Mouse (Mus musculus): Measurements from ENCODE around the gene Igfbp2. TPM values are rescaled to one million over a fixed set of nuclear protein-coding genes. Genes with fewer than 3 reads are reported as not detected.

The Igfbp2 gene
- polyA plus RNA-seq, 1 experiment from 2014 or later = 226 TPM

DNA sequence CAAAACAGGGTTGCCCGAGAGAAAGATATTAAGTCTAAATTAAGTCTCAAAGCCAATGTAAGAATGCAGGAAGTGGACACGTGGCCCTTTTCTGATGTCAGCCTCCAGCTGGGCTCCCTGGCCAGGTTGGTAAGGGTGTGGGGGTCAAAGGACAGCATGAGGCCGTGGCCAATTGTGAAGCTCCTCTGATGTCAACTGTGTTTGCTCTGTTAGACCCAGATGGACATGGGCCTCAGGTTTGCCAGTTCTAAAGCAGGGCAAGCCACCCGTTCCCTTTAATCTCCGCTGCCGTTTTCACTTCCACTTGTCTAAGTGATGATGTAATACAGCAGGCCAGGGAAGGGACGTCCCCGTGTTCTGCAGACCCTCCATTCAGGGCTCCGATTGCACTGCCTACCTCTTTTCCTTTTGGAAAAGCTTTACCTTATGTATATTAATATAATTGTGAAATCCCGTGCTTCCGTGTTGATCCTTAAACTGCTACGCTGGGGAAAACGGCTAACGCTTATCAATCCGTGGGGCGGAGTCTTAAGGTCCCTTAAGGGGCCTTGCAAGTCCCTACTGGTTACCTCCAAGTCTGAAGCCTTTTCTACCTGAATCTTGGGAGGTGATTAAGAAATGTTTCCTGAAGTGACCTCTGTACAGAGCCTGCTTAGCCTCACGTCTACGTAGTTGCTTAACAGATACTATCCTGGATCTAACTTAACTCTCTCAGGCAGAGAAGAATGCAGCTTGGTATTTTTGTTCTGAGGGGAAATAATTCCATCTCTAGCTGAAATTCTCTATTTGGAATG is 18.6 kb downstream of the Igfbp2 start:
- 78% methylated on average over 18 of the region's 18 CpGs for whole genome bisulfite sequencing
- 0 out of 2 replicates have a peak, but pooled peaks cover 4% of the 10 kb centered on the region for H3K36me3 ChIP-seq
- H3K4me3 ChIP-seq = no peak overlapping the region
- H3K27ac ChIP-seq = no peak overlapping the region
- DNase-seq (ENCODE audit: low spot score) = no peak
- H3K4me1 ChIP-seq = peaks cover 13% of the 10 kb centered on the region; the same call in 1 of the 2 replicates
- no peaks in the 10 kb centered on the region for H3K9me3 ChIP-seq
- H3K27me3 ChIP-seq (ENCODE audit: insufficient read depth, poor library complexity, severe bottlenecking) = no peaks in the 10 kb centered on the region

- H3K4me1 ChIP-seq = peaks cover 6% of the 10 kb centered on the region; the same call in 1 of the 2 replicates
- no peak overlapping the region for H3K27ac ChIP-seq
- WGBS = 83% methylated on average over 6 of the region's 6 CpGs
Observed at GRCm38 (mm10) chr1:72844675-72845074, 20.4 kb downstream of the Igfbp2 start.

GRCm38 (mm10) chr1:72847849-72848380 is 23.6 kb downstream of the Igfbp2 start:
- WGBS = 87% methylated on average over 4 of the region's 4 CpGs
- no peak for DNase-seq (ENCODE audit: low spot score)
- peaks cover 29% of the 10 kb centered on the region for H3K36me3 ChIP-seq

More at GRCm38 (mm10) chr1:72844675-72845074, 20.4 kb downstream of the Igfbp2 start:
- Histone ChIP-seq H3K4me3 (no peak overlapping the region), H3K27me3 (ENCODE audit: insufficient read depth, poor library complexity, severe bottlenecking) (no peaks in the 10 kb centered on the region), H3K9me3 (no peaks in the 10 kb centered on the region), H3K36me3 (peaks cover 14% of the 10 kb centered on the region)
- DNase-seq (ENCODE audit: low spot score) = no peak

GRCm38 (mm10) chr1:72849037-72849436 is 24.7 kb downstream of the Igfbp2 start:
- no peak overlapping the region for H3K4me3 ChIP-seq
- no peak for DNase-seq (ENCODE audit: low spot score)
- H3K36me3 ChIP-seq = peaks cover 25% of the 10 kb centered on the region
- 86% methylated on average over 8 of the region's 8 CpGs for WGBS
- H3K9me3 ChIP-seq = no peaks in the 10 kb centered on the region
- no peaks in the 10 kb centered on the region for H3K4me1 ChIP-seq
- H3K27ac ChIP-seq = no peak overlapping the region
- H3K27me3 ChIP-seq (ENCODE audit: insufficient read depth, poor library complexity, severe bottlenecking) = no peaks in the 10 kb centered on the region

More at GRCm38 (mm10) chr1:72847849-72848380, 23.6 kb downstream of the Igfbp2 start:
- H3K9me3 ChIP-seq = no peaks in the 10 kb centered on the region
- no peak overlapping the region for H3K4me3 ChIP-seq
- H3K4me1 ChIP-seq = no peaks in the 10 kb centered on the region
- no peak overlapping the region for H3K27ac ChIP-seq
- H3K27me3 ChIP-seq (ENCODE audit: insufficient read depth, poor library complexity, severe bottlenecking) = no peaks in the 10 kb centered on the region

- Histone ChIP-seq H3K27me3 (ENCODE audit: insufficient read depth, poor library complexity, severe bottlenecking) (no peaks in the 10 kb centered on the region), H3K36me3 (peaks cover 29% of the 10 kb centered on the region), H3K9me3 (no peaks in the 10 kb centered on the region), H3K4me1 (no peaks in the 10 kb centered on the region), H3K27ac (no peak overlapping the region), H3K4me3 (no peak overlapping the region)
- DNase-seq (ENCODE audit: low spot score) = no peak
- 68% methylated on average over 1 of the region's 1 CpGs for whole genome bisulfite sequencing
Observed at GRCm38 (mm10) chr1:72853759-72854158, 29.5 kb downstream of the Igfbp2 start.

GRCm38 (mm10) chr1:72854337-72855237 is 30.3 kb downstream of the Igfbp2 start:
- Histone ChIP-seq H3K27me3 (ENCODE audit: insufficient read depth, poor library complexity, severe bottlenecking) (no peaks in the 10 kb centered on the region), H3K36me3 (peaks cover 29% of the 10 kb centered on the region), H3K4me3 (no peak overlapping the region), H3K4me1 (no peaks in the 10 kb centered on the region), H3K9me3 (no peaks in the 10 kb centered on the region), H3K27ac (no peak overlapping the region)
- 56% methylated on average over 10 of the region's 10 CpGs for WGBS
- DNase-seq (ENCODE audit: low spot score) = no peak

- no peaks in the 10 kb centered on the region for H3K4me1 ChIP-seq
- H3K27me3 ChIP-seq (ENCODE audit: insufficient read depth, poor library complexity, severe bottlenecking) = no peaks in the 10 kb centered on the region
- peak overlapping the region; percentile 23; the same call in 1 of the 2 replicates for H3K27ac ChIP-seq
- no peak overlapping the region for H3K4me3 ChIP-seq
- no peaks in the 10 kb centered on the region for H3K9me3 ChIP-seq
- DNase-seq (ENCODE audit: low spot score) = no peak
- peaks cover 35% of the 10 kb centered on the region for H3K36me3 ChIP-seq
- 80% methylated on average over 10 of the region's 10 CpGs for WGBS
Observed at GRCm38 (mm10) chr1:72855729-72856128, 31.4 kb downstream of the Igfbp2 start.

DNA sequence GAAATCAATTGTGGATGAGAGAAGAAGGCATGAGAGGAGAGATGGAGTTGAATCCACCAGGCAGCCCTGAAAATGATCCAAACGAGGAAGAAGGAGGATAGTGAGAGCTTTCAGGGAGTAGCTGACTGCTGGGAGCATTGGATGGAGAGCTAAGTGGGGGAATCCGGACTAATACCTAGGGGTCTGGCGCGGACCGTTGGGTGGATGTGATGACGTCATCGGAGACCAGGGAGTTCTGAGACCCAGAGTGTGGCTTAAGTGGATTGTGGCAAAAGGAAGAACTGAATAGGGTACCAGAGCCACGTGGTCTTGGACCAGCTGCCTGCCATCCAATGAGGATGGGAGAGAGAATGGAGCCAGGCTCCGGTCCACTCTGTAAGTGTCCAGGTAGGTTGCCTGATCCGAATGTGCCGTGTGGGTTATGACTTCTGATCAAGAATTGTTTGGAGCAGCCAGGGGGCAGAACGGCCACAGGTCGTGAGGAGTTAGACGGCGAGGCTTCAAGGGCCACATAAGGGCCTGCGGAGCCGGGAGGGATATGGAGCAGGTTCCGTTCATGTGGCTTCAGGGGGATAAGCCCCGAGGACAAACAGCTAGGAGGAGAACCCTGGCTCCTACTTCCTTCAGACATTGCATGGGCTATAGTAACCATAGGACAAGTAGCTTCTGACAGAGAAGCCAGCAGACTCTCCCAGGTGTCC is 32.1 kb downstream of the Igfbp2 start:
- H3K36me3 ChIP-seq = peaks cover 40% of the 10 kb centered on the region
- H3K27ac ChIP-seq = no peak overlapping the region
- H3K4me1 ChIP-seq = no peaks in the 10 kb centered on the region
- H3K4me3 ChIP-seq = no peak overlapping the region
- WGBS = 76% methylated on average over 19 of the region's 19 CpGs
- no peaks in the 10 kb centered on the region for H3K9me3 ChIP-seq
- DNase-seq (ENCODE audit: low spot score) = no peak
- H3K27me3 ChIP-seq (ENCODE audit: insufficient read depth, poor library complexity, severe bottlenecking) = no peaks in the 10 kb centered on the region

DNA sequence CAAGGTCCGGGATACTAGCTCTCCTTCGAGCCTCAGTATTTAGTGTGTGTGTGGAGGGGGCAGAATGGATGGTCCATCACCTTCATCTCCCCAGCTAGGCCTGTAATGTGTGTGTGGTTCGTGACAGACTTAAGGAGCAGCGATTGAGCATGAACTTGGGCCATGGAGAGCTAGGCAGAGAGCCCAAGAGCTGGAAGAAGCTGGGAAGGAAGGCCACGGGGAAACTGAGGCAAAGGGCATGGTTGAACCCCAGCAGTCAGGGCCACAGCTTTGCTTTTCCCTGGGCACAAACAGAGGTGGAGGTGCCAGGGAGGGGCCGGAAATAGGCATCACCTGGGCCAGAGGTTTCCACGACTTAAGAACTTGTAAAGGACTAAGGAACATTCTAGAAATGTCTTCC is 32.8 kb downstream of the Igfbp2 start:
- H3K9me3 ChIP-seq = no peaks in the 10 kb centered on the region
- 80% methylated on average over 7 of the region's 7 CpGs for WGBS
- no peak overlapping the region for H3K27ac ChIP-seq
- no peaks in the 10 kb centered on the region for H3K4me1 ChIP-seq
- H3K27me3 ChIP-seq (ENCODE audit: insufficient read depth, poor library complexity, severe bottlenecking) = no peaks in the 10 kb centered on the region
- DNase-seq (ENCODE audit: low spot score) = no peak
- no peak overlapping the region for H3K4me3 ChIP-seq
- H3K36me3 ChIP-seq = peaks cover 43% of the 10 kb centered on the region

DNA sequence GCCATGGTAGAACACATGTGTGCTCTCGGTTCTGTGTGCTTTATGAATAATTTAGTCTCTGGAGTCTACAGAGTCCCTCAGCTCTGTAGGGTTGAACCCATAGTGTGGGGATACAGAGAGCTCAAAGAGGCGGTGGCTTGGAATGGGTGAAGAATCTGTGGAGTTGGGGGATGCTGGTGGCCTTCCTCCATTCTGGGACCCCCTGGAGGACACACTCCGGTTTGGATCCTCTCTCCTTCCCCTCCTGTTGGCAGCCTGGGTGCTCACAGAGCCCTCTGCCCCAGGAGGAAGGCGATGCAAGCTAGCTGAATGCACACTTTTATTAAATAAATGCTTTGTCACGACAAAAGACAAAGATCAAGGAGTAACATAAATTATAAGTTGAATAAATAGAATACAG is 33.3 kb downstream of the Igfbp2 start:
- Histone ChIP-seq H3K27me3 (ENCODE audit: insufficient read depth, poor library complexity, severe bottlenecking) (no peaks in the 10 kb centered on the region), H3K9me3 (no peaks in the 10 kb centered on the region), H3K36me3 (peaks cover 44% of the 10 kb centered on the region), H3K27ac (no peak overlapping the region), H3K4me3 (no peak overlapping the region), H3K4me1 (no peaks in the 10 kb centered on the region)
- WGBS = 74% methylated on average over 5 of the region's 5 CpGs
- no peak for DNase-seq (ENCODE audit: low spot score)

DNA sequence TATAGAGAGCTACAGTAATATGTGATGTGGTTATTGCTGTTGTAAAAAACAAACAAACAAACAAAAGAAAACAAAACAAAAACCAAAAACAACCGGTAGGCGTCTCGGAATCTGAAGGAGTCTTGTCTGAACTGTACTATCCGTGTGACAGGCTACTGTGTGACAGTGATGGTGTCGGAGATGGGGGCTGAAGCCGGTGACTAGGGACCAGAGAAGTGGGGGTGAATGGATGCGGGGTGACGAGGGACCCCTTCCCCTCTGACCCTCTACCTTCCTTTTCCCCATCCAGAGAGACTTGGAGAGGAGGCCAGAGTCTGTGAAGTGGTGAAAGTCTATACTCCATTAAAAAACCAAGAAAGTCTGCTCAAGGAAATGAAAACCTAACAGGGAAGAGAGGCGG is 34.0 kb downstream of the Igfbp2 start:
- 80% methylated on average over 9 of the region's 9 CpGs for WGBS
- Histone ChIP-seq H3K27ac (no peak overlapping the region), H3K9me3 (no peaks in the 10 kb centered on the region), H3K27me3 (ENCODE audit: insufficient read depth, poor library complexity, severe bottlenecking) (no peaks in the 10 kb centered on the region), H3K36me3 (peaks cover 50% of the 10 kb centered on the region), H3K4me3 (no peak overlapping the region), H3K4me1 (no peaks in the 10 kb centered on the region)
- DNase-seq (ENCODE audit: low spot score) = no peak

DNA sequence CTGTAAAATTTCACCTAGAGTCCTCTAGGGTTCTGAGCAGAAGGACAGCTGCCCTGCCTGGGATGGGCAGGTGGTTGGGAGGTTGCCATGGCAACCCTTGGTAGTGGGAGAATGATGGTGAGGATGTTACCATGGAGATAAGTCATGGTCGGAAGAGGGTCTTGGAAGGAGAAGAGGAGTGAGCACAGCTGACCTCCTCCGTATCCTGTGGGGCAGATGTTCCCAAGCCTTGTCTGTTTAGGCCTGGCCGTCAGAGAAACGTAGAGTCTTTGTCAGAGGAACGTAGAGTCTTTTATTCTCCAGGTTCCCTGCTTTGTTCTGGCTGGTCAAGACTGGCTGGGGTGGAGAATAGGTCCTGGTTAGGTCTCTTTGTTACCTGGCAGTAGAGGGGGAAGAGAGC is 34.6 kb downstream of the Igfbp2 start:
- Histone ChIP-seq H3K27me3 (ENCODE audit: insufficient read depth, poor library complexity, severe bottlenecking) (no peaks in the 10 kb centered on the region), H3K4me1 (no peaks in the 10 kb centered on the region), H3K9me3 (no peaks in the 10 kb centered on the region), H3K27ac (no peak overlapping the region), H3K4me3 (no peak overlapping the region), H3K36me3 (peaks cover 56% of the 10 kb centered on the region)
- DNase-seq (ENCODE audit: low spot score) = no peak
- 82% methylated on average over 5 of the region's 5 CpGs for WGBS
